Mouse (Mus musculus): ENCODE data around the gene Atf3. TPM values are rescaled to one million over a fixed set of nuclear protein-coding genes. Genes with fewer than 3 reads are reported as not detected.

Atf3 gene
- 297 and 422 TPM in 2 replicates for total RNA-seq (2023)

DNA sequence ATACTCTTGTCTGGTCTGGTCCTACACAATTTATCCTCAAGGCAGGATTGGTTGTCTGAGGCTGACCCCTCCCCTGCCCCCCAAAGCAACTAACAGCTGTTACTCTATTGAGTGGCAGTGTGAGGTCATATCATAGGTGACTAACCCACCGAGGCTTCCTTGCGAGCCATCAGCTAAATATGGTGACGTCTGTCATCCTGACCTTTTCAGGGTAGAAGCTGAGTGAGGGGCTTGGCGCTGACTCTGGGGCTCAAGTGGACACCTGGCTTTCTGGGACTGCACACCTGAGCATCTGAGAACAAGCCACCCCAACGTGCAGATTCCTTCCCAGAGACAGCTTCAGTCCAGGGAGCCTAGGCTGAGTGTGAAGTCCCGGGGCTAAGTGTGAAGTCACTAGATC, at the start of gene Atf3:
Atf3 (minus strand) TSS at position 101 of the 400 bp plus-strand sequence.

DNA sequence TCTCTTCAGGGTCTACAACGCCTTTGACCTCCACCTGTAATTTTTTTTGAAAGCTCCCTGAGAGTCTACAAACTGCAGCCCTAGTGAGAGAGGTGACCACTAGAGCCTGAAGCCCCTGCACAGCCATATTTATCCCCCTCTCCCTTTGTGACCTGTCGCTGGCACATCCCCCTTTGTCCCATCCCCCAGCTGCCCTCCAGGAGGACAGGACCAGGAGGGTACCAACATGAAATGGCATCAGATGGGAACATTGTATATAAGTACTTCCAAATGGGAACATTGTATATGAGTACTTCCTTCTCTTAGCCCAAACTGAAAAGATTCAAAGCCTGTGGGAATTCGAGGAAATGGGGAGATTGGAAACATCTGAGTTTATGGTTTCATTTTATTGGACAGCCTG, 53.1 kb downstream of the Atf3 start, which contains the start of gene Fam71a:
Fam71a (minus strand) TSS at position 101 of the 400 bp plus-strand sequence.

Other genes with a start within 250 kb of the Atf3 start
- gene Vash2, start 238.7 kb downstream of the Atf3 start, total RNA-seq (2023), result not detected in 2 replicates
- gene Flvcr1, start 191.9 kb downstream of the Atf3 start, total RNA-seq (2023), result 39.1 and 49.3 TPM in 2 replicates
- gene Spata45, start 181.4 kb downstream of the Atf3 start, total RNA-seq (2023), result not detected in 2 replicates
- 6.8 and 11.6 TPM in 2 replicates for gene Tatdn3, start 155.1 kb downstream of the Atf3 start, total RNA-seq (2023)
- 9.9 and 15.2 TPM in 2 replicates for gene Nsl1, start 155.0 kb downstream of the Atf3 start, total RNA-seq (2023)
- gene Batf3, start 120.2 kb downstream of the Atf3 start, total RNA-seq (2023), result 1.8 and 2.1 TPM in 2 replicates
- 1.0 and 1.8 TPM in 2 replicates for gene Fam71a, start 53.2 kb downstream of the Atf3 start, total RNA-seq (2023)
- gene Nenf, start 100.2 kb upstream of the Atf3 start, total RNA-seq (2023), result 3.8 and 4.5 TPM in 2 replicates
- 2.9 and 3.3 TPM in 2 replicates for gene Tmem206, start 107.9 kb upstream of the Atf3 start, total RNA-seq (2023)
- gene Ppp2r5a, start 185.2 kb upstream of the Atf3 start, total RNA-seq (2023), result 356 and 369 TPM in 2 replicates